Mouse (Mus musculus): ENCODE results near the gene Dyrk1a. TPM values are rescaled to one million over a fixed set of nuclear protein-coding genes. Genes with fewer than 3 reads are reported as not detected.
A peak's percentile ranks its signal among the peaks of the same experiment; 100 is the strongest.

Gene Dyrk1a
- polyA plus RNA-seq, 1 experiment from 2014 or later = 13.3 TPM

- Histone ChIP-seq H3K4me3 (ENCODE audit: low read length) (no peak overlapping the region), H3K36me3 (ENCODE audit: control insufficient read depth, insufficient read depth, low read length) (no peaks in the 10 kb centered on the region), H3K4me2 (replicated peaks; ENCODE audit: low read depth, low read length) (no peak overlapping the region), H3K9ac (ENCODE audit: low read depth, low read length) (no peak overlapping the region), H3K27ac (ENCODE audit: low read depth, low read length) (no peak overlapping the region), H3K4me1 (ENCODE audit: control insufficient read depth, insufficient read depth, low read length) (no peaks in the 10 kb centered on the region), H3K9me3 (ENCODE audit: control insufficient read depth, low read length) (peaks cover 4% of the 10 kb centered on the region; the same call in 1 of the 2 replicates), H3K27me3 (ENCODE audit: control insufficient read depth, insufficient read depth, low read length) (no peaks in the 10 kb centered on the region)
- ATAC-seq (ENCODE audit: low FRiP score, low TSS enrichment) = no peak
Measured at GRCm38 (mm10) chr16:94551934-94552333, 17.9 kb upstream of the Dyrk1a start.

GRCm38 (mm10) chr16:94555346-94555745 is 14.5 kb upstream of the Dyrk1a start:
- H3K4me2 ChIP-seq (replicated peaks; ENCODE audit: low read depth, low read length) = no peak overlapping the region
- peaks cover 8% of the 10 kb centered on the region; the same call in 1 of the 2 replicates for H3K4me1 ChIP-seq (ENCODE audit: control insufficient read depth, insufficient read depth, low read length)
- no peak for ATAC-seq (ENCODE audit: low FRiP score, low TSS enrichment)
- H3K27me3 ChIP-seq (ENCODE audit: control insufficient read depth, insufficient read depth, low read length) = no peaks in the 10 kb centered on the region
- no peak overlapping the region for H3K9ac ChIP-seq (ENCODE audit: low read depth, low read length)
- no peak overlapping the region for H3K27ac ChIP-seq (ENCODE audit: low read depth, low read length)
- H3K9me3 ChIP-seq (ENCODE audit: control insufficient read depth, low read length) = peaks cover 4% of the 10 kb centered on the region; the same call in 1 of the 2 replicates
- WGBS = 84% methylated on average over 7 of the region's 7 CpGs
- no peak overlapping the region for H3K4me3 ChIP-seq (ENCODE audit: low read length)
- H3K36me3 ChIP-seq (ENCODE audit: control insufficient read depth, insufficient read depth, low read length) = no peaks in the 10 kb centered on the region

GRCm38 (mm10) chr16:94556228-94556627 is 13.6 kb upstream of the Dyrk1a start:
- Histone ChIP-seq H3K9ac (ENCODE audit: low read depth, low read length) (no peak overlapping the region), H3K4me2 (replicated peaks; ENCODE audit: low read depth, low read length) (no peak overlapping the region), H3K27ac (ENCODE audit: low read depth, low read length) (no peak overlapping the region), H3K4me3 (ENCODE audit: low read length) (no peak overlapping the region), H3K27me3 (ENCODE audit: control insufficient read depth, insufficient read depth, low read length) (no peaks in the 10 kb centered on the region), H3K4me1 (ENCODE audit: control insufficient read depth, insufficient read depth, low read length) (peaks cover 8% of the 10 kb centered on the region; the same call in 1 of the 2 replicates), H3K9me3 (ENCODE audit: control insufficient read depth, low read length) (peaks cover 4% of the 10 kb centered on the region; the same call in 1 of the 2 replicates), H3K36me3 (ENCODE audit: control insufficient read depth, insufficient read depth, low read length) (no peaks in the 10 kb centered on the region)
- 86% methylated on average over 5 of the region's 5 CpGs for WGBS
- no peak for ATAC-seq (ENCODE audit: low FRiP score, low TSS enrichment)

DNA sequence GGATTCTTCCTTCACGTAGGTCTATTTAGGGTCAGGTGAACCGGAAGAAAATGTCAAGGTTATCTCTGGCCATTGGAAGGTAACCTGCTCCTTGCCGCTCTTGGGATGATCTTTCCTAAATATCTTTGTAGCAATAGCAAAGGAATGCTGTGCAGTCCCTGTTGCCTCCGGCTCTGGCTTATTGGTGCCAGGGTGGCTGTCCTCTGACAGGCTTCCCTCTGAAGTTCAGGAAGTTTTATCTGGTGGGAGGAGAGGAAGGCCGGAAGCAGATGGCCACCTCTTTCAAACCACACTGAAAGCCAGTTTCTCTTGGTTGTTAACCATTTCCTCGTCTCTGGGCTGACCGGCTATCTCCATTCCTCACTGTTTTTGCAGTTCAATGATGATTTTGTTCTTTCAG is 10.5 kb upstream of the Dyrk1a start:
- no peak overlapping the region for H3K4me2 ChIP-seq (replicated peaks; ENCODE audit: low read depth, low read length)
- H3K9ac ChIP-seq (ENCODE audit: low read depth, low read length) = no peak overlapping the region
- H3K4me3 ChIP-seq (ENCODE audit: low read length) = no peak overlapping the region
- H3K9me3 ChIP-seq (ENCODE audit: control insufficient read depth, low read length) = peaks cover 4% of the 10 kb centered on the region; the same call in 1 of the 2 replicates
- H3K4me1 ChIP-seq (ENCODE audit: control insufficient read depth, insufficient read depth, low read length) = peaks cover 8% of the 10 kb centered on the region; the same call in 1 of the 2 replicates
- H3K27me3 ChIP-seq (ENCODE audit: control insufficient read depth, insufficient read depth, low read length) = no peaks in the 10 kb centered on the region
- no peaks in the 10 kb centered on the region for H3K36me3 ChIP-seq (ENCODE audit: control insufficient read depth, insufficient read depth, low read length)
- ATAC-seq (ENCODE audit: low FRiP score, low TSS enrichment) = no peak
- 25% methylated on average over 7 of the region's 7 CpGs for WGBS
- H3K27ac ChIP-seq (ENCODE audit: low read depth, low read length) = 0 out of 2 replicates have a peak overlapping the region, but pooled peaks have one; percentile 19

GRCm38 (mm10) chr16:94559782-94560181 is 10.0 kb upstream of the Dyrk1a start:
- 61% methylated on average over 7 of the region's 7 CpGs for WGBS
- H3K36me3 ChIP-seq (ENCODE audit: control insufficient read depth, insufficient read depth, low read length) = no peaks in the 10 kb centered on the region
- no peak for ATAC-seq (ENCODE audit: low FRiP score, low TSS enrichment)
- H3K9ac ChIP-seq (ENCODE audit: low read depth, low read length) = no peak overlapping the region
- H3K4me1 ChIP-seq (ENCODE audit: control insufficient read depth, insufficient read depth, low read length) = peaks cover 8% of the 10 kb centered on the region; the same call in 1 of the 2 replicates
- H3K4me2 ChIP-seq (replicated peaks; ENCODE audit: low read depth, low read length) = no peak overlapping the region
- no peaks in the 10 kb centered on the region for H3K9me3 ChIP-seq (ENCODE audit: control insufficient read depth, low read length)
- H3K27ac ChIP-seq (ENCODE audit: low read depth, low read length) = peak overlapping the region; percentile 19; the same call in 1 of the 2 replicates
- H3K4me3 ChIP-seq (ENCODE audit: low read length) = no peak overlapping the region
- no peaks in the 10 kb centered on the region for H3K27me3 ChIP-seq (ENCODE audit: control insufficient read depth, insufficient read depth, low read length)

DNA sequence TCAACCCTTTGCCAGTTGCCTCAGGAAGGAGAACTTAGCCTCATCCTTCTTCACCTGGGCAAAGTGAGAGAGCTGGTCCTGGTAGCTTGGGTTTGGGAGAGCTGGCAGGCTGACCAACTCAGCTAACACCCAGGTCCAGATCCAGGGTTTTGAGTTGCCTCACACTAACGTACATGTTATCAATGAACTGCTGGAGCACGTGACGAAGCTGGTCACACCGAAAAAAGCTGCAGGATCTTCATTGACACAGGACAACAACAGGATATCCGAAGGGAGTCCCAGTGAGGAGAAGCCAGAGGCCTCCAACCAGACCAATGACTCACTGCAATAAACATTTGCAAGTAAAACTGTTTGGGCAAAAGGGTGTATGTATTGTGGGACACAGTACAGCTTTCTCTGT is 9.2 kb upstream of the Dyrk1a start:
- Histone ChIP-seq H3K4me1 (ENCODE audit: control insufficient read depth, insufficient read depth, low read length) (peaks cover 8% of the 10 kb centered on the region; the same call in 1 of the 2 replicates), H3K27me3 (ENCODE audit: control insufficient read depth, insufficient read depth, low read length) (no peaks in the 10 kb centered on the region), H3K4me2 (replicated peaks; ENCODE audit: low read depth, low read length) (no peak overlapping the region), H3K9ac (ENCODE audit: low read depth, low read length) (no peak overlapping the region), H3K9me3 (ENCODE audit: control insufficient read depth, low read length) (no peaks in the 10 kb centered on the region), H3K27ac (ENCODE audit: low read depth, low read length) (peak overlapping the region; percentile 19; the same call in 1 of the 2 replicates), H3K36me3 (ENCODE audit: control insufficient read depth, insufficient read depth, low read length) (no peaks in the 10 kb centered on the region), H3K4me3 (ENCODE audit: low read length) (no peak overlapping the region)
- ATAC-seq (ENCODE audit: low FRiP score, low TSS enrichment) = no peak
- WGBS = 68% methylated on average over 5 of the region's 5 CpGs

DNA sequence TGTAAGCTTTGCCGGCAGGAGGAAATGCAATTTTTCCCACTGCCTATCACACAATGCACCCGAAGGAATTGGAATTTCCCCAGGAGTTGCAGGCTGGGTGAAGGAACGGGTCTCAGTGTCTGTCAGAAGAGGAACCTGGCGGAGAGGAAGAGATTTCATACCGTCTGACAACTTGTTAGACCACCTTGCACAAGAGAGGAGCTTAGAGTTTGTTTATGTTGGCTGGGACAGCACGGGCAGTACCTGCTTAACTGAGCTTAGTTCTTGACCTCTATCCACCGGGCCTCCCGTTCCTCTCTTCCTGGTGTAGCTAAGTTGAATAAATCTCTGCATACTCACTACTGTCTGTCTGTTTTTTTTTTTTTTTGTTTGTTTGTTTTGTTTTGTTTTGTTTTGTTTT is 3.7 kb upstream of the Dyrk1a start:
- Histone ChIP-seq H3K9ac (ENCODE audit: low read depth, low read length) (no peak overlapping the region), H3K27me3 (ENCODE audit: control insufficient read depth, insufficient read depth, low read length) (no peaks in the 10 kb centered on the region), H3K4me3 (ENCODE audit: low read length) (no peak overlapping the region), H3K4me1 (ENCODE audit: control insufficient read depth, insufficient read depth, low read length) (peaks cover under 1% of the 10 kb centered on the region; the same call in 1 of the 2 replicates), H3K36me3 (ENCODE audit: control insufficient read depth, insufficient read depth, low read length) (no peaks in the 10 kb centered on the region), H3K9me3 (ENCODE audit: control insufficient read depth, low read length) (no peaks in the 10 kb centered on the region), H3K4me2 (replicated peaks; ENCODE audit: low read depth, low read length) (no peak overlapping the region), H3K27ac (ENCODE audit: low read depth, low read length) (no peak overlapping the region)
- ATAC-seq (ENCODE audit: low FRiP score, low TSS enrichment) = no peak
- 60% methylated on average over 8 of the region's 8 CpGs for WGBS

DNA sequence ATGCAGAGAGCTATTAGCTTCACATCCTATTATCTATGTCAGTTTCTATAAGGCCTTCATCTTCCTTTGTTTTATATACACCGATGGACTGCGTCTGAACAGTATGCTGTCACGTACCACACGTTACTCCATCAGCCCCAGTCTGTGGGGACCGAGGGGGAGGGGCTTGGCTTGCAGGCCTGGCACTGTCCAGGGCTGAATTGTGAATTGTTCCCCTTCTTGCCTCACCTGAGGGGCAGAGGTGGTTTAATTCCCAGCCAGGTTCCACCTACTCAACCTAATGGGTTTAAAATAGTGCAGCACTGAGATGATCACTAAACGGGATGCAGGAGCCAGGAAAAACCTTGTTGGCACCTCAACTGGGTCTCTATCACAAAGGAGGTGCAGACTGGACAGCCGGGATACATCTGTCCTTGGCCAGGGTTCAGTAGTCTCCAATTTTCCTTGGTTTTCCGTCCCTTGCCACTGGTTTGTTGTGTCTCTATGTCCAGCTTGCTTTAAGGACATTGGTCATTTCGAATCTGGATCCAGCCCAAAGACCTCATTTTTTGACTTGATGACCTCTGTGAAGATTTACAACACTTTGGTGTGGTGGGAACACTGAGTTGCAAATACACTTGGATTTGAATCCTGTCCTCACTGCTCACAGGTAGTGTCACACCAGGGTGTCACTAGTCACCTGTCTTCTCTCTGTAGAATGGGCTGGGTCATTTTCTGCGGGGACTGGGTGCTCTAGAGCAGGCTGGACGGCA is 2.8 kb upstream of the Dyrk1a start:
- Histone ChIP-seq H3K27me3 (ENCODE audit: control insufficient read depth, insufficient read depth, low read length) (no peaks in the 10 kb centered on the region), H3K4me2 (replicated peaks; ENCODE audit: low read depth, low read length) (no peak overlapping the region), H3K36me3 (ENCODE audit: control insufficient read depth, insufficient read depth, low read length) (no peaks in the 10 kb centered on the region), H3K9me3 (ENCODE audit: control insufficient read depth, low read length) (no peaks in the 10 kb centered on the region), H3K4me1 (ENCODE audit: control insufficient read depth, insufficient read depth, low read length) (peaks cover 6% of the 10 kb centered on the region; the same call in 1 of the 2 replicates), H3K9ac (ENCODE audit: low read depth, low read length) (no peak overlapping the region), H3K4me3 (ENCODE audit: low read length) (no peak overlapping the region), H3K27ac (ENCODE audit: low read depth, low read length) (no peak overlapping the region)
- 84% methylated on average over 11 of the region's 11 CpGs for WGBS
- ATAC-seq (ENCODE audit: low FRiP score, low TSS enrichment) = no peak

GRCm38 (mm10) chr16:94567751-94568150 is 2.1 kb upstream of the Dyrk1a start:
- WGBS = 74% methylated on average over 5 of the region's 5 CpGs
- H3K4me1 ChIP-seq (ENCODE audit: control insufficient read depth, insufficient read depth, low read length) = peaks cover 10% of the 10 kb centered on the region; the same call in 1 of the 2 replicates
- no peak for ATAC-seq (ENCODE audit: low FRiP score, low TSS enrichment)
- H3K4me3 ChIP-seq (ENCODE audit: low read length) = no peak overlapping the region
- H3K36me3 ChIP-seq (ENCODE audit: control insufficient read depth, insufficient read depth, low read length) = no peaks in the 10 kb centered on the region
- no peaks in the 10 kb centered on the region for H3K9me3 ChIP-seq (ENCODE audit: control insufficient read depth, low read length)
- H3K4me2 ChIP-seq (replicated peaks; ENCODE audit: low read depth, low read length) = no peak overlapping the region
- H3K9ac ChIP-seq (ENCODE audit: low read depth, low read length) = no peak overlapping the region
- H3K27ac ChIP-seq (ENCODE audit: low read depth, low read length) = no peak overlapping the region
- no peaks in the 10 kb centered on the region for H3K27me3 ChIP-seq (ENCODE audit: control insufficient read depth, insufficient read depth, low read length)

Data from kidney, embryonic 14.5 days (tissue).